Mouse (Mus musculus): ENCODE measurements around the gene Pbp2.

DNA sequence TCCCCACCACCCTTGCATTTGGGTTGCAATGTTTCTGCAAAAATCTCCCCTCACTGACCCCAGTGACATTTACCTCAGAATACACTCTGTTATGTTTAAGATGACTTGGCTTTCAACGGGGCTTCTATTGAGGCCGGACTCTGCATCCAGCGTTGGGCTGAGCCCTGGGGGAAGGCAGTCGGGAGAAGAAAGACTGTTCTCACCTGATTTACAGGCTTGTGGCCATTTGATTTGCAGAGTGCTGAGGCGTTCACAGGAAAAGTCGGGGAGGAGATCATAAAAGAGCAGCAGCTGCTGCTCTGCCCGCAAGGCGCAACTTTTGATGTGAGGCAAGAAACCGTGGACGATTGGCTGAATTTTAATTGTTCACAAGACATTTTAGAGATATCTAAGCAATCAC, 30.3 kb downstream of the Pbp2 start:
- no peak for TF ChIP-seq POLR2A (IDR thresholded peaks at IDR 0.05; ENCODE audit: control insufficient read depth, extremely low read depth, insufficient read depth, low read length, poor library complexity)
- no peak for TF ChIP-seq CTCF (IDR thresholded peaks at IDR 0.05; ENCODE audit: borderline replicate concordance, control insufficient read depth, extremely low read depth, insufficient read depth, low read length, poor library complexity)

All from thymus, adult 2 months (tissue).